9 mouse cellular contexts compared by ENCODE assay signal in genomic region chr2:156356031-156356430, GRCm38 (mm10). TPM values are rescaled to one million over a fixed set of nuclear protein-coding genes. Genes with fewer than 3 reads are reported as not detected.
DNase-seq lines count a peak whose midpoint lies in the region; ATAC-seq and TF ChIP-seq lines count a peak whose summit lies in the region.
"Had no signal": no experiment of that assay in that cellular context is flagged by ENCODE, and none has a peak within 500 bp of the region (broad histone marks: within the 10 kb centered on the region; RNA-seq: fewer than 3 reads in every experiment).

No protein-coding gene starts in this region.

- H3K36me3 ChIP-seq in intestine, embryonic 15.5 days, result no peaks in the 10 kb centered on the region
- no peaks in the 10 kb centered on the region for H3K36me3 ChIP-seq in stomach, postnatal 0 days (ENCODE audit: control insufficient read depth, insufficient read depth, low read length)

- no peak overlapping the region for H3K4me2 ChIP-seq in intestine, embryonic 15.5 days (replicated peaks)
- no peak overlapping the region for H3K4me2 ChIP-seq in stomach, postnatal 0 days (replicated peaks; ENCODE audit: low read depth)

- ATAC-seq in intestine, embryonic 15.5 days, result peak; percentile 67
- no peak for ATAC-seq in stomach, postnatal 0 days (ENCODE audit: low FRiP score, low TSS enrichment)
- ATAC-seq: CD4-positive, CD25-positive, alpha-beta regulatory T cell, adult 4 months had no signal

- no peaks in the 10 kb centered on the region for H3K9me3 ChIP-seq in intestine, embryonic 15.5 days
- no peaks in the 10 kb centered on the region for H3K9me3 ChIP-seq in stomach, postnatal 0 days (ENCODE audit: control insufficient read depth, low read length)

- H3K27ac ChIP-seq in intestine, embryonic 15.5 days, result no peak overlapping the region
- H3K27ac ChIP-seq in stomach, postnatal 0 days (replicated peaks), result no peak overlapping the region

- DNase-seq in heart, adult 18-20 months, result peak; percentile 20 to 31
- DNase-seq in heart, postnatal 4 days, result no peak
- peak; percentile 4 for DNase-seq in retina, adult 2 months (ENCODE audit: low read depth, low spot score)
- DNase-seq in retina, embryonic 14.5 days (ENCODE audit: low spot score), result no peak
- peak; percentile 11 for DNase-seq in retina, postnatal 1 day
- no peak for DNase-seq in adrenal gland, postnatal 14 days
- no peak for DNase-seq in stomach, postnatal 0 days (ENCODE audit: low spot score)

- H3K27me3 ChIP-seq in intestine, embryonic 15.5 days (replicated peaks), result no peaks in the 10 kb centered on the region
- H3K27me3 ChIP-seq in stomach, postnatal 0 days (ENCODE audit: control insufficient read depth, insufficient read depth, low read length), result no peaks in the 10 kb centered on the region

- 0 out of 2 replicates have a peak, but pooled peaks cover 2% of the 10 kb centered on the region for H3K4me1 ChIP-seq in intestine, embryonic 15.5 days (replicated peaks)
- no peaks in the 10 kb centered on the region for H3K4me1 ChIP-seq in stomach, postnatal 0 days (replicated peaks; ENCODE audit: control insufficient read depth, insufficient read depth)

- TF ChIP-seq EP300 in stomach, postnatal 0 days (optimal IDR thresholded peaks at IDR 0.05), result no peak

- H3K4me3 ChIP-seq in intestine, embryonic 15.5 days (replicated peaks), result no peak overlapping the region
- no peak overlapping the region for H3K4me3 ChIP-seq in stomach, postnatal 0 days (ENCODE audit: low read depth, low read length)

- H3K9ac ChIP-seq in intestine, embryonic 15.5 days, result no peak overlapping the region
- H3K9ac ChIP-seq in stomach, postnatal 0 days (ENCODE audit: low read length), result no peak overlapping the region

- WGBS in intestine, embryonic 15.5 days, result 59% methylated on average over 7 of the region's 7 CpGs
- 53% methylated on average over 7 of the region's 7 CpGs for WGBS in stomach, postnatal 0 days

- TF ChIP-seq CTCF in stomach, postnatal 0 days (IDR thresholded peaks at IDR 0.05; ENCODE audit: low read depth), result no peak

RNA-seq across cellular contexts. Expression of gene Scand1, which starts 43.5 kb away (rescaled TPM):
- 10 to 100 TPM; 80.0 to 86.3 TPM for total RNA-seq in heart, adult 18-20 months (2021)
- total RNA-seq in heart, postnatal 4 days (2021), result 10 to 100 TPM; 84.4 to 88.3 TPM
- 62.8 and 75.2 TPM in 2 replicates for polyA plus RNA-seq in intestine, embryonic 15.5 days (2015; fragmentation: Nextera tagmentation; extraction: Ambion mirVana)
- total RNA-seq in adrenal gland, postnatal 14 days (2021), result 93.5 and 97.9 TPM in 2 replicates
- polyA plus RNA-seq in stomach, postnatal 0 days (2015; fragmentation: Nextera tagmentation; extraction: Ambion mirVana), result 116 TPM in 2 replicates

RNA-seq across cellular contexts. Expression of gene Cnbd2, which starts 43.9 kb away (rescaled TPM):
- under 1 TPM; 0.62 to 0.69 TPM for total RNA-seq in heart, adult 18-20 months (2021)
- 1 to 10 TPM in 1 of 2 experiments, under 1 TPM in 1; 0.88 to 1.5 TPM for total RNA-seq in heart, postnatal 4 days (2021)
- polyA plus RNA-seq in intestine, embryonic 15.5 days (2015; fragmentation: Nextera tagmentation; extraction: Ambion mirVana), result 4.4 and 5.0 TPM in 2 replicates
- total RNA-seq in adrenal gland, postnatal 14 days (2021), result 1.5 and 2.6 TPM in 2 replicates
- 6.1 and 6.3 TPM in 2 replicates for polyA plus RNA-seq in stomach, postnatal 0 days (2015; fragmentation: Nextera tagmentation; extraction: Ambion mirVana)

Comparison
In these comparisons a context has a peak if more than half of its experiments do, and no peak if none do; other contexts are left out.
1. DNase-seq: peak in heart, adult 18-20 months (2 of 2), retina, adult 2 months (single experiment) and retina, postnatal 1 day (single experiment); none in heart, postnatal 4 days (single experiment), retina, embryonic 14.5 days (single experiment), adrenal gland, postnatal 14 days (single experiment) and stomach, postnatal 0 days (single experiment).